Mouse (Mus musculus): ENCODE data around the gene Oas1f. TPM values are rescaled to one million over a fixed set of nuclear protein-coding genes. Genes with fewer than 3 reads are reported as not detected.

Oas1f gene
- polyA plus RNA-seq, 1 experiment from 2014 or later = not detected

Small RNA genes within 50 kb of the gene (microRNA-seq; reads per million reads assigned to microRNA genes)
- gene Gm22907 = not detected

Other genes starting within 250 kb of the Oas1f start
- gene Rita1, start 234.8 kb upstream of the Oas1f start, polyA plus RNA-seq (2014; fragmentation: Nextera tagmentation; extraction: Ambion mirVana) = 11.6 and 13.5 TPM in 2 replicates
- 33.1 and 33.5 TPM in 2 replicates for gene Ddx54, start 234.6 kb upstream of the Oas1f start, polyA plus RNA-seq (2014; fragmentation: Nextera tagmentation; extraction: Ambion mirVana)
- gene Cfap73, start 213.1 kb upstream of the Oas1f start, polyA plus RNA-seq (2014; fragmentation: Nextera tagmentation; extraction: Ambion mirVana) = not detected in 2 replicates
- 0.16 and 0.48 TPM in 2 replicates for gene Rasal1, start 198.6 kb upstream of the Oas1f start, polyA plus RNA-seq (2014; fragmentation: Nextera tagmentation; extraction: Ambion mirVana)
- gene Dtx1, start 135.4 kb upstream of the Oas1f start, polyA plus RNA-seq (2014; fragmentation: Nextera tagmentation; extraction: Ambion mirVana) = 3.0 and 3.5 TPM in 2 replicates
- 0.12 TPM in 1 of 2 replicates, not detected in the other for gene Oas2, start 97.5 kb upstream of the Oas1f start, polyA plus RNA-seq (2014; fragmentation: Nextera tagmentation; extraction: Ambion mirVana)
- 0.03 TPM in 1 of 2 replicates, not detected in the other for gene Oas3, start 69.7 kb upstream of the Oas1f start, polyA plus RNA-seq (2014; fragmentation: Nextera tagmentation; extraction: Ambion mirVana)
- gene Oas1e, start 51.8 kb upstream of the Oas1f start, polyA plus RNA-seq (2014; fragmentation: Nextera tagmentation; extraction: Ambion mirVana) = not detected in 2 replicates
- gene Oas1c, start 34.9 kb upstream of the Oas1f start, polyA plus RNA-seq (2014; fragmentation: Nextera tagmentation; extraction: Ambion mirVana) = 0.28 and 0.41 TPM in 2 replicates
- gene Oas1h, start 14.1 kb downstream of the Oas1f start, polyA plus RNA-seq (2014; fragmentation: Nextera tagmentation; extraction: Ambion mirVana) = not detected in 2 replicates
- not detected in 2 replicates for gene Oas1g, start 40.2 kb downstream of the Oas1f start, polyA plus RNA-seq (2014; fragmentation: Nextera tagmentation; extraction: Ambion mirVana)
- 0.57 and 0.68 TPM in 2 replicates for gene Oas1a, start 60.2 kb downstream of the Oas1f start, polyA plus RNA-seq (2014; fragmentation: Nextera tagmentation; extraction: Ambion mirVana)
- gene Oas1d, start 67.2 kb downstream of the Oas1f start, polyA plus RNA-seq (2014; fragmentation: Nextera tagmentation; extraction: Ambion mirVana) = not detected in 2 replicates
- not detected in 2 replicates for gene Rph3a, start 162.7 kb downstream of the Oas1f start, polyA plus RNA-seq (2014; fragmentation: Nextera tagmentation; extraction: Ambion mirVana)